Mouse (Mus musculus) R1 (cell line): ENCODE data around the gene Eln.

ENCODE experiments used
- DNase-seq: peaks from one replicate; pipeline ENCODE4 v3.0.0-alpha.2; 2018; ENCODE audit warnings: low read depth, low spot score

Gene Eln

GRCm38 (mm10) chr5:134745000-134745399 lies 2.1 kb downstream of the Eln start:
- DNase-seq, result no peak

DNA sequence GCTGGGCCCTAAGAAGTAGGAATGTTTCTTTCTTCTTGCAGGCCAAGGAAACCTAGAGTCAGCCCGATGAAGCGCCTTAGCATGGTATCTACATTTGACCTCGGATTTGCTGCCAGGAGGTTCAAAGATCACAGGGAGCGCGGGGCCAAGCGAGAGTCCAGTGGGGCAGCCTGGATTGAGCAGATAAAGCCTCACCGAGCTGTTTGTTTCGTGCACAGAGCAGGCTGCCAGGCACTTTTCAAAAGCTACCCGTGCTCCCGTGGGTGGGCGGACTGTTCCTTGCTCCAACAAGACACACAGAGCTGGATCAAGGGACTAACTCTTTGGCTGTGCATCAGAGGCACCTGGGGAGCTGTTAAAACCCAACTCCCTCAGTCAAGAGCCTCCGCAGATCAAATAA lies 3.1 kb downstream of the Eln start:
- no peak for DNase-seq

- DNase-seq, result peak; percentile 39
Measured at GRCm38 (mm10) chr5:134742221-134742795, 4.8 kb downstream of the Eln start.

DNA sequence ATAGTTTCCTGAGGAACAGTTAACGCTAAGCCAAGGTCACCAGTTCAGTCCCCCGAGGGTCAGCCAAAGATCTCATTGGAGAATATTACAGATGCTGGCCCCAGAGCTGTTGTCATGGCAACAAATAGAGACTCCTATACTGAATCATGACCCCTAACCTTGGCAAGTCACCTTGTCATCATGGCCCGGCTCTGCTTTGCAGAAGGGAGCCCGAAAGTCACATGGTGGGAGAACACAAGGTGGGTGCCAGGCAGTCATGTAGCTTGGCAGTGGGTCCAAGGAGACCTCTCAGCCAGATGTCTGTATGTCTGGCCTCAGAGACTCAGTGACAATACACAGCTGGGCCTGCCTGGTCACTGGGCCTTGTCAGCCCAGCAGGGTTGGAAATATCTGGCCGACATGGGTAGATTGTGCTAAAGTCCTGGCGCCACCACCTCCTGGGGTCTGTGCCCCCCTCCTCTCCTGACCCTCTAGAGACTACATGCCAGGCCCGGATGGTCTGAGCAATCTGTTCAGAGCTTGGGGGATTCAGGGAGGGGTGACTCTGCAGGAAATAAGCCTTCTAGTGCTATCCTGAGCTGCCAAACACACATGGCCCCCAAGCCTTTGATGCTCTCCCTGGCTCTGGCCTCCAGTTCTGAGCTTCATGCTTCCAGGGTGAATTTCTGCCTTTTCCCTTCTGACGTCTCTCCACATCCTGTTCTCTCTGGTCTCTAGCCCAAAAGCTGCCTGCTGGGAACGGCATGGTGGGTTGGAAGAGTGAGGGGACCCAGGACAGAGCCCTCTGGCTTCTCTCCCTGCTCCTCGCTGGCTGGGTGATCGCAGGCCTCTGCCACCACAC lies 6.4 kb downstream of the Eln start:
- peak; percentile 38 for DNase-seq

- no peak for DNase-seq
Measured at GRCm38 (mm10) chr5:134739951-134740350, 7.2 kb downstream of the Eln start.

GRCm38 (mm10) chr5:134734920-134735319 lies 12.2 kb downstream of the Eln start:
- no peak for DNase-seq

DNA sequence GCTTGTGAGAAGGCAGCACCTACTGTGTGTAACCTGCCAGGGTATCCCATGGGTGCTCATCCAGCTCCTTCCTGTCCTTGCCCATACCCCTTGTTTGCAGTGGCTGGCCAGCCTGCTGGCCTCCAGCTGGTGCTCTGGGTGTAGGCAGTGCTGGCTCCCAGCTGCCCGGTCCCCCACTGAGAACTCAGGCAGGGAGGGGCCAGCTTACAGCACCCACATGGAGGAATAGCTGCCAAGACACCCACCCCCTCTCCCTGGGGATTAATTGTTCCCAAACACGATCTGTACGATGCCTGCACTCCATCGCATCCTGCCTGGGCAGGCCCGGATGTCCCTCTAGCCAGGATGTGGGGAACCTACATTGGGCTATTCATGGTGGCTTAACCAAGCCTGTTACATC lies 13.1 kb downstream of the Eln start:
- no peak for DNase-seq

- DNase-seq, result no peak
Measured at GRCm38 (mm10) chr5:134733241-134733640, 13.9 kb downstream of the Eln start.

GRCm38 (mm10) chr5:134729124-134729523 lies 18.0 kb downstream of the Eln start:
- no peak for DNase-seq

- DNase-seq, result no peak
Measured at GRCm38 (mm10) chr5:134728535-134728934, 18.6 kb downstream of the Eln start.

DNA sequence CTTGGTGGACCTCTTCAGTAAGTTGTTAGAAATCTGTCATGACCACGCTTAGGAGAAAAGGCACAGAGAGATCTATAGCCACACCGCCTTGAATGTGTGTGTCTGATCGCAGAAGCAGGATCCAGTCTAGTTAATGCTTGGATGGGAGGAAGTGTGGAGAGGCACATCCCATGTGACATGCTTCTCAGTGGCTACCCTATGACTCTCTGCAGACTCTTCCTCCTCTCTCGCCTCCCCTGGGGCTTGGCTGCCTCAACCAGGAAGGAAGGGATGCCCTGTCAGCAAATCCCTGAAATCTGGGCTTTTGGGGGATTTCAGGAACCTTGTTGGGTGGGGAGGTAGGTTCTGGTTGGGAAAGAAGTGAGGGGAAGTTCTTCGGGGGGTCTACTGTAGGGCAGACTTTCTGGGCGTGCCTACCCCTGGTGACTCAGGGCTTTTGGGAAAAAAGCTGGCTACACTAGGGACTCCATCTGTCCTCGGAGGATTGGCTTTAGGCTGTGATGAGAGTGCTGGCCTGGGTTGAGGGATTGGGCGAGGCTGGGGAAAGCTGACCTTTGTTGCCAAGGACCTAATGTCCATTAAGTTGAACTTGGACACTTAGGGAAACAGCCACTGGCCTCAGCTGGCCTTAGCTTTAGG lies 20.0 kb downstream of the Eln start:
- DNase-seq, result no peak

GRCm38 (mm10) chr5:134725299-134725698 lies 21.8 kb downstream of the Eln start:
- no peak for DNase-seq

- no peak for DNase-seq
Measured at GRCm38 (mm10) chr5:134720058-134720457, 27.1 kb downstream of the Eln start.

GRCm38 (mm10) chr5:134711076-134711475 lies 36.0 kb downstream of the Eln start:
- no peak for DNase-seq

DNA sequence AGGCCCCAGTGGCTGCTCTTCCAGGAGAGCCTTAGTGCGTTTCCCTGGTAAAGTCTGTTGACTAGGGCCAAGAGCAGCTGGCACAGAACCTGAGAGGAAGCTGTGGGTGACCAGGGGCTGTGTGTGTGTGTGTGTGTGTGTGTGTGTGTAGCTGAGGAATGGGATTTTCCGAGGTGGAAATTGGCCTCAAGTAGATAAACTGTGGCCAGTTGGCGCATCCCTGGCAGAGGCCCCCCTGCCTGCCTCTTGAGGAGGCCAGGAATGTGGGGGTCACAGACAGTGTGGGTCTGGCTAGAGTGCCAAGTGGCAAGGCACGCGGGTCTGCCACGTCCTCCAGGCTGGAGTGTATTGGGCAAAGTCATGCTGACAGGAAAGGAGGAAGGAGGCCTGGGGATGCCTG lies 37.8 kb downstream of the Eln start:
- DNase-seq, result no peak

DNA sequence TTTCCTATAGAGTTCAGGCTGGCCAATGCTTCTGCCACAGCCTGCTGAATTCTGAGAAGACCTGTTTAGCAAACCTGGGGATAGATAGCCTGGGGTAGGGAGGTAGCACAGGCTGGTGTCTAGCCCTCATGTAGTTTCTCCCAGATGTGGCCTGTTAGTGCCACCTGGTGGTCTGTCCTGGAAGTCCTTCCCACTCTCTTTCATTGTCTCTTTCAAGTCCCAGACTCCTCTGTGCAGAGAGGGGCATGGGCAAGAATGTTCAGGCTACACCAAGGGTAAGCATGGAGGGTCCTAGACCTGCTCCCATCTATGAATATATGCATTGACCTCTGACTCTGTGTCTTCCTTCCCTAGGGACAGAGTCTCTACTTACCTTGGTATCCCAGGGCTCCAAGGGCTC lies 43.0 kb downstream of the Eln start:
- peak; percentile 81 for DNase-seq

DNA sequence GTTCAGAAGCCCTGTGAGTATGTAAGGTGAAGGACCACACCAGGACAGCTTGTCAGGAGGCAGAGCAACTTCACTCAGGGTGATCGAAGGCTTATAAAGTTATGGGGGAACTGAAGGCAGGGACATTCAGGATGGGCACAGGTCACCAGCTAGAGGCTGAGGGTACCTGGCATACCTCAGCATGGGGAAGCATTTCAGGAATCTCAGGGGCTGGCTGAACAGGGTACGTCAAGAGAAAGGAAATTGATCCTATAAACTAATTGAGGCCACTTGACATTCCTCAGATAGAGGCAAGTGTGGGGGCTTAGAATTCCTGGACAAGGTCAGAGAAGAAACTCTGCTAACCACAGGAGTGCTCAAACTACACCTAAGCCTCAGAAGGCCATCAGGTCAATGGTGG lies 51.6 kb downstream of the Eln start:
- peak; percentile 29 for DNase-seq

- peak; percentile 90 for DNase-seq
Measured at GRCm38 (mm10) chr5:134695082-134695481, 52.0 kb downstream of the Eln start.

GRCm38 (mm10) chr5:134692704-134693103 lies 54.4 kb downstream of the Eln start:
- DNase-seq, result no peak

DNA sequence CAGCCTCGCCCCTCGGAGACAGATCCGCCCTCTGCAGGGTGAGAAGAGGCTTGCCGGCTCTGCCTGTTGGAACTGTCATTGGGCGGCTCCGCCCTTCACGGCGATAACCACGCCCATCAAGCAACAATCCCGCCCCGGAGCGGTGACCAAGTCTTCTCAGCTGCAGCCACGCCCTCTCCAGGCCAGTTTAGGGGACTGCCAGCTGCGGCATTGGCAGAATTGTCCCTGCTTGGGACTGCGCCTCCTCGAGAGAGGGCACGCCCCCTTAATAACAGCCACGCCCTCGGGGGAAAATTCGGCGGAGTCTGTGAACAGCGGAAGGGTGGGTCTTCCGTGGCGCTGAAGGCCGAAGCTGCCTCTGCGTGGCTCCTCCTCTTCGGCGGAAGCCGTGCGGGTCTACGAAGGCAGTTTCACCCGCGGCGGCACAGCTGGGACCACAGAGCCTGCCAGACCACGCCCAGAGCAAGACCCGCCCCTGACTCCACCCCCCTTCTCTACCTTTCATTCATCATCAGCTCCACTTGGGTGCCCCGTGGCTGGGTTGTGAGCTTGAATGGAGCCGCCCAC lies 58.3 kb downstream of the Eln start:
- DNase-seq, result peak; percentile 99

DNA sequence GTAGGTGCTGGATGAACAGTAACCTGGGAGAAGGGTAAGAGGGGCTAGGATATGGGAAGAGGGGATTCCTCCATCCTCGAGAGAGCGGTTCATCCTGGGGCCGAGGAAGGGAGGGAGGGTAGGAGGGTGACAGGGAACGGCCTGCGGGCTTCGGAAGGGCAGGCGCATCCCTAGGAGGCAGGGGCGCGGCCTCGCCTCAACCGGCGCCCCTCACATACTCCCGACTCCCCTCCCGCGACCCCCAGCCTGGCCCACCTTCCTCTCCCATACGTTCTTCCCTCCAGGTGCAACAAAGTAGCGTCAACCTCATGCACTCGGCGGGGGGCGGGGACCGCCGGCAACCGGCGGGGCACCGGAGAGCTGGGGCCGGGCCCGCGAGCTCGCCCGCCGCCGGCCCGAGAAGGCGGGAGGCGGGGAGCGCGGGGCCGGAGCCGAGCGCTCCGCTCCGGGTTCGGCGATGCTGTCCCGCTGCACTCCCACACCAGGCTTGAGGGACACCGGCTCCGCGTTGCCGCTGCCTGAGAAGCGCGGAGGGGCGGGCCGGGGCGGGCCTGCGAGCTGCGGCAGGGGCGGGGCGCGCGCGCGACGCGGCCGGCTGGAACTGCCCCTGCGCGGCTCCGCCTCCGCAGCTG lies 58.9 kb downstream of the Eln start, which contains the start of gene Limk1:
TSS of gene Limk1 (minus strand) at position 513 of the 632 bp plus-strand sequence.
- DNase-seq, result peak; percentile 50

DNA sequence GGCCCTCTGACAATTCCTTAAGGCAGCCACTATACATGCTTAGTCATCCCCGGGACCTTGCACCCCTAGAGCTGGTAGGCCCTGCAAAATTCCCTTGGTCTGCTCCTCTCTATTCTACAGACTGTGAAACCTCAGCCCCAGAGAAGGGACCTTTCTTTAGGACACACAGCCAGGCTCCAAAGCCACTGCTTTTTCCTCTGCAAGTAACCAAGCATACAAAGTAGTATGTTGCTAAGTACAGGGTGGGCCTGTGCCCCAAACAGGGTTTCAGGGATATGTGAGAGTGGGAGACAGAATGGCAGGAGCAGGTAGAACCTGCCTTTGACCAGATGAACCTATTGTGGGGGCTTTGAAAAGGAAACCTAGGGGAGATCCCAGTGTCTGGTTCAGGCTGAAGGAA lies 59.9 kb downstream of the Eln start:
- no peak for DNase-seq
